Mouse (Mus musculus): ENCODE data around the gene Rhobtb3.

DNA sequence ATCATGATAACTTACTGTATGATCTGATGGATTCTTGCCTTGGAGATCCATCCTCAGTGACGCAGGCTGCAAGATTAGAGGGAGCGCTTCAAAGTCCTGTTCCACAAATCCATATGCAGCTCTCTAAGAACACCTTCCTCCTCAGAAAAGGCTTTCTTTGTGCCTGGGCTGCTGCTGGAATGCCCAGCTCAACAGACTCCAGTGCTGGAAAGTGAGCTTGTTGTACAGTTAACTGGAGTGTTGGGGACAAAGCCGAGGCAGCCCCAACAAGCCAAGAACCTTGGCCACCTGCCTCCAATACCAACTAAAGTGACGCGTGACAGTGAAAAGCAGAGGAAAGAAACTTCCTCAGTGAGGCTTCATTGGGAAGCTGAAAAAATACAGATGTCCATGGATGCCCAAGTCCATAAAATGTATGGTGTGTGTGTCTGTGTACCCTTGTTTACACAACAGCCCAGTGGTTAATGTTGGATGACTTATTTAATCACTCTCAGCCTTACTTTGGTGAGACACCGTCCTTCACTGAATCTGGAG, 102.9 kb downstream of the Rhobtb3 start:
- no peak for TF ChIP-seq CTCF (IDR thresholded peaks at IDR 0.05; ENCODE audit: low read depth)
- TF ChIP-seq EP300 (IDR thresholded peaks at IDR 0.05; ENCODE audit: low read depth): no peak

All from liver, embryonic 14.5 days (tissue).